Mouse (Mus musculus) mouse trophoblast stem cell (cell line): ENCODE measurements around the gene Ell.
"Not testable (repeated sequence)": the region's sequence is repeated elsewhere in the genome, so short reads cannot be mapped to it uniquely, and the experiment has no call there.

ENCODE experiments used
- in situ Hi-C, 2 experiments: fragments of 300-500 bp; cut with MseI, MboI; formaldehyde crosslinking; loops; 2 replicates in 1 of 2; 3 replicates in 1 of 2; pipeline ENCODE4 v1.15.1; 2025

Ell gene

GRCm38 (mm10) chr8:70506328-70507026 lies 32.8 kb upstream of the Ell start, which contains the start of gene Rex1bd:
Gene Rex1bd, minus strand, starts transcription at chr8:70506752.
- in situ Hi-C loops = loop anchor here (10.0 kb wide), 1 partner anchor 92 kb away; no protein-coding TSS in a partner anchor

GRCm38 (mm10) chr8:70507027-70507393 lies 32.2 kb upstream of the Ell start:
- in situ Hi-C loops = loop anchor here (10.0 kb wide), 1 partner anchor 92 kb away; no protein-coding TSS in a partner anchor

GRCm38 (mm10) chr8:70509281-70509952 lies 29.8 kb upstream of the Ell start:
- in situ Hi-C loops = loop anchor here (10.0 kb wide), 1 partner anchor 95 kb away; no protein-coding TSS in a partner anchor

- in situ Hi-C loops = no loop called here
Observed at GRCm38 (mm10) chr8:70510228-70510915, 28.9 kb upstream of the Ell start, which contains the start of gene Uba52. Gene Uba52, minus strand, starts transcription at chr8:70510801.

GRCm38 (mm10) chr8:70511174-70511573 lies 28.1 kb upstream of the Ell start:
- in situ Hi-C loops = not testable (repeated sequence)

- in situ Hi-C loops = no loop called here
Observed at GRCm38 (mm10) chr8:70511770-70512169, 27.5 kb upstream of the Ell start.

GRCm38 (mm10) chr8:70512253-70512903 lies 26.9 kb upstream of the Ell start:
- in situ Hi-C loops = no loop called here

- in situ Hi-C loops = no loop called here
Observed at GRCm38 (mm10) chr8:70513441-70513840, 25.8 kb upstream of the Ell start.

- in situ Hi-C loops = no loop called here
Observed at GRCm38 (mm10) chr8:70517940-70518643, 21.2 kb upstream of the Ell start.

GRCm38 (mm10) chr8:70519043-70519442 lies 20.2 kb upstream of the Ell start:
- in situ Hi-C loops = no loop called here

- in situ Hi-C loops = no loop called here
Observed at GRCm38 (mm10) chr8:70519606-70520005, 19.7 kb upstream of the Ell start.

GRCm38 (mm10) chr8:70522592-70523403 lies 16.5 kb upstream of the Ell start:
- in situ Hi-C loops = no loop called here

- in situ Hi-C loops = no loop called here
Observed at GRCm38 (mm10) chr8:70527111-70527511, 12.1 kb upstream of the Ell start.

GRCm38 (mm10) chr8:70527512-70528181 lies 11.6 kb upstream of the Ell start, which contains the start of the genes Fkbp8 and Kxd1:
Gene Fkbp8, plus strand, starts transcription at chr8:70527724.
Gene Kxd1, minus strand, starts transcription at chr8:70527956.
- in situ Hi-C loops = no loop called here

- in situ Hi-C loops = no loop called here
Observed at GRCm38 (mm10) chr8:70528182-70528797, 11.0 kb upstream of the Ell start.

GRCm38 (mm10) chr8:70529299-70529698 lies 10.0 kb upstream of the Ell start:
- in situ Hi-C loops = no loop called here

GRCm38 (mm10) chr8:70529741-70530161 lies 9.5 kb upstream of the Ell start:
- in situ Hi-C loops = no loop called here

- in situ Hi-C loops = no loop called here
Observed at GRCm38 (mm10) chr8:70530314-70530713, 8.9 kb upstream of the Ell start.

- in situ Hi-C loops = no loop called here
Observed at GRCm38 (mm10) chr8:70534281-70534680, 5.0 kb upstream of the Ell start.
